Mouse (Mus musculus): Measurements from ENCODE around the gene Ddost.

The Ddost gene

DNA sequence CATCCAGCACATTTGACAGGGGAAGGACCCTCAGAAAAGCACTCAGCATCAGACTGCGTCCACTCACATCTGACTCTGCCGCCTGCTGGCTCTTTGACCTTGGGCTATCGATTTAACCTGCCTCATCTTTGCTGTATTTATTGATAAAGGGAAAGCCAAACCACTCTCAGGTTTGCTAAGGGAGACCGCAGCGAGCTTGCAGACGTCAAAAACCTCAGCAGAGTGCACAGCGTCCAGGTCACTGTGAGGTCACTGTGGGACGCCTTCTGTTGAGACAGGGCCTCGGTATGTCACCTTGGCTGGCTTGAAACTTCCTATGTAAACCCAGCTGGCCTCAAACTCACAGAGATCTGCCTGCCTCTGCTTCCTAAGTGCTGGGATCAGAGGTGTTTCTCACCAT, 32.8 kb downstream of the Ddost start:
- no peak for DNase-seq (ENCODE audit: low read depth)

DNA sequence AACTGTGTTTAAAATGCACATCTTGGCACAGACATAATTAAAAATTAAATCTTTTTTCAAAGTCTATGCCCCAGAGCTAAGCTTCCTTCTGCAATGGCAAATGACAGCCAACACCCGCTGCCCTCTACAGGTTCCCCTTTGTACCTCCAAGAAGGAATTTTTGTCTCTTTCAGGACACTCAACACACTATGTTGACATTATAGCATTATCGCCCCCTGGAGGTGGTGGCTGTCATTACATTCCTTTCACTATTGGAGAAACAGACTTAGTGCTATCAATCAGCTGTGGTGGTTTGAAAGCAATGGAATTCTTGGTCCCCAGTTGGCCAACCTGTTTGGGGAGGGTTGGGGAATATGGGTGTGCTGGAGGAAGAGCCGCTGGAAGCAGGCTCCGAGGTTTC, 35.4 kb downstream of the Ddost start:
- no peak for DNase-seq (ENCODE audit: low read depth)

DNA sequence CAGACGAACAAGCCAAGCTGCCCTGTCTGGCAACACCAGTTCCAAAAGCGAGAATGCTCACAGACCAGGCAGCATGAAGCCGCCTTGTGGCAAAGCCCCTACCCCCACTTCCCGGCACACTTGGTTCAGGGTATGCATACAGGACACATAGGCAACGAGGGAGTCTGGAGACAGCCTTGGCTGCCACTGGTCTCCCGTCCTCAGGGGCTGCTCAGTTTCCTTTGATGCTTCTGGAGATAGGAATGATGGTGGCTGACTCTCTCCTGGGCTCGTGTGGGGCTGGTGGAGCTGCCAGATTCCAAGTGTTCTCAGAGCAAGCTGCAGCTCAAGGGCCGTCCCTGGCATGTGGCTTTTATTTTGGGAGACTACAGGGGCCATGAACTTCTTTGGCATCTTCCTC, 36.9 kb downstream of the Ddost start:
- no peak for DNase-seq (ENCODE audit: low read depth)

DNA sequence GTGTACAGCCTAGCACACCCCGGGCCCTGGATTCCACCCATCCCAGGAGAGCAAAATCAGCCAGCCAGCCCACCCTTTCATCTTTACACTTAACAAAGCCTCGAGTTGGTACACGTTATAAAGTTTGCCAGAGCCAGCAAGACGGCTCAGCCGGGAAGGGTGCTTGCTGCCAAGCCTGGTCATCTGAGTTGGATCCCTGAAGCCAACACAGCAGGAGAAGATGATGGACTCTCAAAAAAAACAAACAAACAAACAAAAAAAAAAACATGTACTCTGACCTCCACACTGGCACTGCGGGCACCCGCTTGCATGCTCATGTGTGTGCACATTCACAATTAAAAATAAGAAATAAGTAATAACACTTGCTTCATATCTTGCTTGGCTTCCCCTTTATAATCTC, 37.5 kb downstream of the Ddost start:
- no peak for DNase-seq (ENCODE audit: low read depth)

DNA sequence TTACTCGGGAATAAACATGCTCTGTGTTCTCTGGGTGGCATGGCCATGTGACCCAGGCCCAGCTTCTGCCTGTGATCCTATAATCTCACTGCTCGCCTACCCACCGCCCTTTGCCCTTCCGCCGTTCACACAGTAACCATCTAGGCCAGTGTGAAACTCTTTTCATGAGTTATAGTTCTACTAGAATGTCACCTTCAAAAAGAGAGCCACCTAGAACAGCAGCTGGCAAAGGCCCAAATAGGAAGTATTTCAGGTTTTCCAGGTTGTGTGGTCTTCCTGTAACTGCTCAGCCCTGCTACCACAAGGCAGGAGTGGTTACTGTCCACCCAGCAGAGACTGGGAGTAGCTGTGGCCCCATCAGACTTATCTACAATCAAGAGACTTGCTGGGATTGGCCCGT, 38.2 kb downstream of the Ddost start:
- no peak for DNase-seq (ENCODE audit: low read depth)

DNA sequence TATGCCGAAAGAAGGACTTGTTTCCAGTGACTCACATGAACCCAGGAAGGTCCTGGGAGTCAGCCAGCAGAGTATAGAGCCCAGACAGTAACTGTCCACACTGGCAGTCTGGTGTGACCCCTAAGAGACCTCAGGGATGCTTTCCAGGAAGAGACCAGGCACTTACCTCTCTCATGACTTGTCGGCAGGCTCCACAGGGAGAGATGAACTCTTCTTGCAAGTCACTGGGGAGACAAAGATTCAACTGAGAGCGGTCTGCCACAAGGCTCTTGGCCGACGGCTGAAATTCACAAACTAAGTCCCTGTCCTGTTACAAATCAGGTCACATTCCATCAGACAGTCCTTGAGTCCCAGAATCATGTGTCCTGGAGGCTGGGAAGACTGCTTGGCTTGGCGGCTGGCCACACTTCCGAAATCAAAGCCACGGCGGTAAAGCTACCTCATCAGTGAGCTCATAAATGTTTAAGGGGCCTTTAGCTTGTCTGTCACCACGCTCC, 38.9 kb downstream of the Ddost start:
- no peak for DNase-seq (ENCODE audit: low read depth)

DNA sequence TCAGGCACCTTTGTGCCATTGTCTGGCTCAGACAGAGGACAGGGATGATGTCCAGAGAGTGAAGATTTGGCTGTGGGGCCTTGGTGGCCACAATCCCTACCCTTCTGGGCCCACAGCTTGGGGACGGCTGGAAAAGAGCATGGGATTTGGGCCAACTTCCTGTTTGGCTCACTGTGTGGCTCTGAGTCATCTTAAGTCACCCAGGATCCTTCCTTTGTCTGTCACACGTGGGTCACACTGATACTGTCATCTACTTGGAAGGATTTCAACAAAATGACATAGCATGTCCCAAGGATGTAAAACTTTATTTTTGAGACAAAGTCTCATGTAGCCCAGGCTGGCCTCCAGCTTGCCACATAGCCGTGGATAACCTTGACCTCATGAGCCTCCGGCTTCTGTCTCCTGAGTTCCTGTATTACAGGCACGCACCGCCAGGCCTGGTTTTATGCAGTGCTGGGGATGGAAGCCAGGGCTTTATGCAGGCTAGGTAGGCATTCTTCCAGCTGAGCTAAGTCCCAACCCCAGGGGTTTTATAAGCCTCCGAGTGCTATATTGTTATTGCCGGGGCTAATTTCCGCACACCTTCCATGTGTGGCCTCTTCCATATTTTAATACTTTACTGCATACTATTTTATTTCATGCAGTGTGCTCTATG, 40.5 kb downstream of the Ddost start:
- no peak for DNase-seq (ENCODE audit: low read depth)

DNA sequence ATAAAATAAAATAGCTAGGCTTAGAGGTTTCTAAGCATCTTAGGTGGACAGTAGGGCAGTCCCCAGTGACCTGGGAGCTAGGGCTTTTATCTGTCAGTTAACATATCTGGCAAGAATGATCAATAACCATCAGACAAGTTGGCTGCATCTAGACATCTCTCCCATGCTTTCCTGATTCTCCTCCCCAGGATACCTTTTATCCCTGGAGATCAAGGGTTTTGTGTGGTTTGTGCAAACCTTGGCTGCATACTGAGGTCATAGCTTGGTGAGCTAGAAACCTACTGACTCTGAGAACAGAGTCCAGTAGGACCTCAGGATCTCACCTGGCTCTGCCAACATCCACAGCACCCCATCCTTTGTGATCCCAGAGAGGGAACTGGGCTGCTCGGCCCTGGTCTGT, 42.8 kb downstream of the Ddost start:
- no peak for DNase-seq (ENCODE audit: low read depth)

DNA sequence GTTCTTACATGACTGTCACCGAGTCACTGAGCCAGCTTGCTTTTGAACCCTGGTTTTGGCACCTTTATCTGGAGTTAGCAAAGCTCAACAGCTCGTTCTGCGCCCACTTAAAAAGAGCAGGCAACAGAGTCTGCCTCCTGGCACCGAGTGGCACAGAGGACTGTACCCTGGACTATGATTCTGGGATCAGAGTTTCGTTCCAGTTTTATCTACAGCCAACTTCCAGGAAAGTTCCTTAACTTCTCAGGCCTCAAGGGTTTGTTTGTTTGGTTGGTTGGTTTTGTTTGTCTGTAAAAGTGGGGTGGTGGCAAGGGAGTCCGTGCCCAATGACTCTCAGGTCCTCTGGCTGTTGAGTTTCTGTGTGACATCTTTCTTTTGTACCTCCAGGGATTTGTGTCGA, 44.2 kb downstream of the Ddost start:
- no peak for DNase-seq (ENCODE audit: low read depth)

DNA sequence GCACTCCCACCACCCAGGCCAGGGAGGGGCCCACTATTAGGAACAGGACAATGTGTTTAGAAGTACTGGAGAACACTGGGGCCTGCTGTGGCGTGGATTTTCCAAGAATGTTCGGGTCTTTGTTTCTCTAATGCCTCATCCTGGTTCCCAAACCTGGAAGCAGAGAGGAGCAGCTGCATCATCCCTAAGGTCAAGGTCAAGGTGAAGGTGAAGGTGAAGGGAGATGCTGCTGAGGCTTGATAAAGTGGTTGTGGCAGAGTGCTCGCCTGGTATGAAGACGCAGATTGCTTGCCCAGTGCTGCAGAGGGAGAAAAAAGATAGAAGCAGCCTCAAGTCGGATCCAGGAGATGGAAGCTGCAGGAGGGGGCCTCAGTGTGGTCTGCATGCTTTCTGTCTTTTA, 47.3 kb downstream of the Ddost start:
- DNase-seq (ENCODE audit: low read depth): no peak

DNA sequence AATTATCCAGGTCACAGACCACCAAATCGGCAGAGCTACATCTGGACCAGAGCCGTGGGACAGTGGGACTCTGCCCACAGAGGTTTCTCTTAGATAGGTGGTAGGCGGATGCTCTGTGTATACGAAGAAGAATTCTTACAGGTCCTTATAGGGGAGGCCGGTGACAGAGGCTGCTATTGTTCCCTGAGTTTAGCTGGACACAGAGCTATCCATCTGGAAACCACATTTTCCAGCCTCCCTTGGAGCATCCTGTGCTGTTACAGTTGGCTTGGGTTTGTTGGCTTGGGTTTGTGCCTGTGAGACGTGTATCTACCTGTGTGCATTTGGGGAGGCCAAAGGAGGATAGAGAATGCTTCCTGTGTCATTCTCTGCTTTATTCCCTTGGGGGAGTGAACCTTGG, 48.2 kb downstream of the Ddost start:
- DNase-seq (ENCODE audit: low read depth): no peak

DNA sequence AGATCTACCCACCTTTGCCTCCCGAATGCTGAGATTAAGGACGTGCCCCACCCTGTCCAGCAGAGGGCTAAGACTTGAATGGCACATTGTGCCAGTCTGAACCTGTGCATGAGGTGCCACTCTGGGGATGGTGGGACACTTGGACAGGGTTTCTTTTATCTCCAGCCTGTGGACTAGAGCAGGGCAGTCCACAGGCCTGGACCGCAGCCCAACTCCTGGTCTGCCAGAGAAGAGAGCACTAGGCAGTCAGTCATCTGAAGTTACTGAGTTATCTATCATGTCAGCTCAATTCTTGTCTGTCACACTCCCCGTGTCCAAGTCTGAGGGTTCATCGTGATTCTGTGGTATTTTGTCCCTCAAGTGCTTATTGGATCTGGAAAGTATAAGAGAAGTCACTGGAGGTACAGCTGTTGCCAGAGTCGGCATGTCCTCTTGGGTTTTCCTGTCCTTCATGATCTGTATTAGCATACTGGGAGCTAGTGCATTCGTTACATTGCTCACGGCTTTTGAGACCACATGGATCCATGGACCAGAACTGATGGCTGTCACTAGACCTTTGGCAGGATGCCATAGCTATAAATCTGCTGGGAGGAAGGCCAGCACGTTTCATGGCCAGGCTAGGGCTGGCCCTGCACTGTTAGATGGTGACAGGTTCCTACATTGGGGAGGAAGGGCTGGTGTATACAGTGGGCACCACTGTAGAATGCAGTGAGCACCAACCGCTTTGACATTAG, 49.1 kb downstream of the Ddost start:
- DNase-seq (ENCODE audit: low read depth): no peak

DNA sequence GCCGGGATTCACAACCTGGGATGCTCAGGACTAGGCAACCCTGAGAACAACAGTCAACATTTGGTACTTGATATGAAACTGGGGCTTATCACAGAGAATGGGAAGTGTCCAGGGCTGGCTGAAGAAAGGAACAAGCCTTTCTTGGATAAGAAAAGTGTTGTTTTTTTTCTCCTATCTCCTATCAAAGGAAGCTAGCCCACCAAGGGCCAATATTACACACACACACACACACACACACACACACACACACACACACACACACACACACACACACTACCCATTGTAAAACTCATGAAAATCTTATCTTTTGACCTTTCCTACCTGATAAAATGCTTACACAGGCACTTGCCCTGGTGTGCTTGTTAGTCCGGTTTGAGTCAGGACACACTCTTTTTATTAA, 51.0 kb downstream of the Ddost start:
- DNase-seq (ENCODE audit: low read depth): no peak

DNA sequence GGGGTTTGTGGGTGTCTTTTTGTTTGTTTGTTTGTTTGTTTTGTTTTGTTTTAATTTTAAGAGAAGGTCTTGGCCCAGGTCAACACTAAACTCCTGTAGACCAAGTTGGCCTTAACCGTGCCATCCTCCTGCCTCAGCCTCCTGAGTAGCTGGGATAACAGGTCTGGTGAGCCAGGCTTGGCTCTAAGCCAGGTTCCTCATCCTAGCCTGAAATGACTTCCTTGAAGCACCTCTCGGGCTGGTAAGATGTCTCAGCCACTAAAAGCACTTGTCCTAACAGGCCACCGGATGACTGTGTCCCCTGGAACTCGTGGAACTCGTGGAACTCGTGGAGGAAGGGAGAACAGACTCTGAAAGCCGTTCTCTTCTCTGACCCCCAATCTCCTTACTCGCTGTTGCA, 51.6 kb downstream of the Ddost start:
- DNase-seq (ENCODE audit: low read depth): no peak

DNA sequence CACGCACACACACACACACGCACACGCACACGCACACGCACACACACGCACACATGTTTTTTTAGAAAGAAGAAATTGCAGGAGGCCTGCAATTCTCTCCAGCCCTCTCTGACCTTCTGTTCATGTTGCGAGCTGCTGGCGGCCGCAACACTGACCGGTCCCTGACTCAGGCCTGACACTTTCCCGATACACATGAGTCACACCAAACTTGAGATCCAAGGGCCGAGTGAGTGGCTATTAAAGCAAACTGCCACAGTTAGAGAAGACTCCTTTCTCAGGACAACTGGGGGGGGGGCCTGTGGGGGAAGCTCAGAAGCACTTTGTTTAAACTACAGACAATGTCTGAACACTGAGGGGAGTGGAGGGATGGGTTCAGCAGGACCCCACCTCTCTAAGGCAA, 52.0 kb downstream of the Ddost start:
- no peak for DNase-seq (ENCODE audit: low read depth)

DNA sequence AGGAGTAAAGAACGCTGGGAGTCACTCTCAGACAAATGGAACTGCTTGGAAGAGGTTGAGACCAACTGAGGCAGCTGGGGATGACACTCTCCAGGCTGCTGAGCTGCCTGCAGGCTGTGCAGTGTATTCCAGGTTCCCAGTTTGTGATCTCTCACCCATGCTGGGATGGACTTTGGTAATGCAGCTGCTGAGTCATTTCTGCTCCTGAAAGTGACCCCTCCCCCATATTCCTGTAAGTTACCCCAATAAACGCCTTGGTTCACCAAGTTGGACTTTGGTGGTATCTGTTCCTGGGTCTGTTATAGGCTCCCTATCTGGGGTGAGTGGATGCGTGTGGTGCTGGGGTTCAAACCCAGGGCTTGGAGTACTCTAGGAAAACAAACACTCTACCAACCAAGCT, 53.6 kb downstream of the Ddost start:
- no peak for DNase-seq (ENCODE audit: low read depth)

DNA sequence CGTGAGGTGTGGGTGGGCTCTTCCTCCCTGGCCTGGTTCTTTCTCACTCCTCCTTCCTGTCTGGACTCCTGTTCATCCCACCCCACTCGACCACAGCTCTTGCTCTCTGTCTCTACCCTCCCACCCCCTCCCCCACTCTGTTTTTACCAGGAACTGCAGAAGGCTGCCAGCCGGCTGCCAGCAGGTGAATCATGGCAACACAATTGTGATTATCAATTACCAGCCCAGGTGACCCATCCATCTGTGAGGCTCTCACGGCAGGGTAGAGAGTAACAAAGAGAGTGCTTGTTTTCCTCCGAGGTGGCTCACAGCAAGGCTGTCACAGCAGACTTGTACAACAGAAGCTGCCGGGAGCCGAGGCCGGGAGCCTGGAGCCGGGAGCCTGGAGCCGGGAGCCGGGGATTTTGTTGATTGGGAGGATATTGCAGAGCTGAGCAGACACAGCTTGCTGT, 56.9 kb downstream of the Ddost start:
- DNase-seq (ENCODE audit: low read depth): no peak
